Mouse (Mus musculus) liver, postnatal 0 days (tissue): ENCODE results near the gene Adipor1.

Experiments used
- CTCF ChIP-seq: sonication (generic); IDR thresholded peaks from 2 replicates; pipeline ENCODE4 v1.5.1; 2016; ENCODE audit warnings: antibody characterized with exemption, low read depth
- EP300 ChIP-seq: IDR thresholded peaks from 2 replicates; pipeline ENCODE4 v1.6.1; 2016; ENCODE audit warnings: antibody characterized with exemption, low read depth, mild to moderate bottlenecking

- TF ChIP-seq CTCF (no peak), EP300 (no peak)
These were observed 17.0 kb upstream of the Adipor1 start for GRCm38 (mm10) chr1:134398210-134398609.
